Mouse (Mus musculus) lung, postnatal 0 days (tissue): ENCODE measurements around the gene Nhs. TPM values are rescaled to one million over a fixed set of nuclear protein-coding genes. Genes with fewer than 3 reads are reported as not detected.

Experiments used
- ATAC-seq: fragments of 200-750 bp; cut with Nextera tagmentation; 2 replicates; pipeline ENCODE4 v1.8.0; 2017; ENCODE audit warnings: moderate library complexity
- DNase-seq: peaks from one replicate; pipeline ENCODE4 v3.0.0-alpha.2; 2016; ENCODE audit warnings: low spot score
- H3K27ac ChIP-seq: fragments of 300-500 bp; sonication (generic); 2 replicates; pipeline ENCODE4 v1.5.1; 2014; ENCODE audit warnings: antibody characterized with exemption, mild to moderate bottlenecking, low read length, mixed read lengths
- H3K27me3 ChIP-seq: fragments of 300-500 bp; sonication (generic); replicated peaks from 2 replicates; pipeline ENCODE4 v1.6.1; 2014; ENCODE audit warnings: low read length, mixed read lengths; ENCODE audit not compliant: insufficient read depth
- H3K36me3 ChIP-seq: fragments of 300-500 bp; sonication (generic); 2 replicates; pipeline ENCODE4 v1.6.1; 2014; ENCODE audit warnings: low read length, mixed read lengths; ENCODE audit not compliant: insufficient read depth
- H3K4me1 ChIP-seq: fragments of 300-500 bp; sonication (generic); 2 replicates; pipeline ENCODE4 v1.6.1; 2014; ENCODE audit warnings: antibody characterized with exemption, low read depth, low read length, mixed read lengths; ENCODE audit not compliant: insufficient read depth
- H3K4me2 ChIP-seq: fragments of 300-500 bp; sonication (generic); replicated peaks from 2 replicates; pipeline ENCODE4 v1.6.1; 2014; ENCODE audit warnings: low read depth, mild to moderate bottlenecking, low read length, moderate library complexity, mixed read lengths
- H3K4me3 ChIP-seq: fragments of 300-500 bp; sonication (generic); 2 replicates; pipeline ENCODE4 v1.5.1; 2014; ENCODE audit warnings: low read depth, low read length
- H3K9ac ChIP-seq: fragments of 300-500 bp; sonication (generic); replicated peaks from 2 replicates; pipeline ENCODE4 v1.6.1; 2014; ENCODE audit warnings: low read depth, mild to moderate bottlenecking
- H3K9me3 ChIP-seq: fragments of 300-500 bp; sonication (generic); 2 replicates; pipeline ENCODE4 v1.6.1; 2016; ENCODE audit warnings: low read length, mixed read lengths
- CTCF ChIP-seq: IDR thresholded peaks from 2 replicates; pipeline ENCODE4 v1.5.1; 2016; ENCODE audit warnings: antibody characterized with exemption, mild to moderate bottlenecking
- EP300 ChIP-seq: IDR thresholded peaks from 2 replicates; pipeline ENCODE4 v1.6.1; 2016; ENCODE audit warnings: antibody characterized with exemption, mild to moderate bottlenecking, control low read depth
- WGBS: fragments of 180-500 bp; shearing (Covaris S2); extraction: QIAGEN DNeasy Blood & Tissue Kit; methylation state at CpG from one replicate; pipeline ENCODE4 v1.1.7; 2014; 5-methylcytosine and 5-hydroxymethylcytosine counted together
- polyA plus RNA-seq: library from polyadenylated mRNA; unstranded; fragments of >200 nt; fragmentation: Nextera tagmentation; extraction: Ambion mirVana; gene quantifications from 2 replicates; pipeline ENCODE4 v1.2.1, GENCODE M21; 2015

The Nhs gene
- polyA plus RNA-seq, 1 experiment from 2014 or later, result 0.49 TPM

DNA sequence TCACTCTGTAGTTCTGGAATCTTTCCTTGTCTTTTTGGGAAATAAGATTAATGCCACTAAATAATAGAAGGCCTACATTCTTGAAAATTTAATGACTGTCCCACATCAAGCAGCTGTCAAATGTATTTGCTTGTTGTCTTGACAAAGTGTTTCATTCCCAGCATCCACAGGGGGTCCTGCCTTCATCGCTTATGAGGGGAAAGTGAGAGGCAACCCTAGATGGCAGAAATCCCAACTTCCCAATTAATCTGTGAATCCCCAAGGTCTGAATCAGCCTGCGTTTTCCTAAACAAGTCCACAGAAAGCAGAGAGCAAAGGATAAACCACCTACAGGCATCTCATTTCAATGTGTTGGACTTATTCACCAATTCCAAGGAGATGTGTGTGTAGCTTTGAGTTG lies 183.2 kb downstream of the Nhs start:
- TF ChIP-seq CTCF, result no peak
- no peaks in the 10 kb centered on the region for H3K36me3 ChIP-seq
- DNase-seq (no peak), ATAC-seq (no peak)
- H3K9me3 ChIP-seq, result no peaks in the 10 kb centered on the region
- no peak overlapping the region for H3K27ac ChIP-seq
- no peak overlapping the region for H3K4me2 ChIP-seq
- 76% methylated on average over 2 of the region's 2 CpGs for WGBS
- H3K4me3 ChIP-seq, result no peak overlapping the region
- H3K9ac ChIP-seq, result no peak overlapping the region
- H3K4me1 ChIP-seq, result no peaks in the 10 kb centered on the region
- no peaks in the 10 kb centered on the region for H3K27me3 ChIP-seq

DNA sequence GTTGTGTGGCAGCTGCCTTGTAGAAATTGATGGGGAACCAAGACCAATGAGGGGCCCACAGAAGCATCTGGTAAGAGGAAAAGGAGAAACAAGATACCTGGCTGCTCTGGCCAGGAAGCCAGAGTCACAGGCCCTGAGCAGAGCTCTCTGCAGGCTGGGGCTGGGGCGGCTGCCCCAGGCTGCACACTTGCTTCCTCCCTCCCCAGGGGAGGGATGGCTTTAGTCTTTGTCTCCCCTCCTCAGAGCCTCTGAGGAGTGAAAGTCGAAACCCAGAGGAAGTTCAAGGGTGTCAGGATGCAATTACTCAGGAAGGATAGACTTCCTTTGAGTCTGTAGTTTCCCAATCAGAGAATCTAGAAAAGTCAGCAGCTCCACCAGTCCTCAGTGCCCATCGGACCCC lies 186.0 kb downstream of the Nhs start:
- Histone ChIP-seq H3K9me3 (no peaks in the 10 kb centered on the region), H3K27ac (no peak overlapping the region), H3K4me1 (no peaks in the 10 kb centered on the region), H3K27me3 (no peaks in the 10 kb centered on the region), H3K36me3 (no peaks in the 10 kb centered on the region), H3K4me2 (no peak overlapping the region), H3K9ac (no peak overlapping the region), H3K4me3 (no peak overlapping the region)
- 47% methylated on average over 3 of the region's 3 CpGs for WGBS
- TF ChIP-seq CTCF, result no peak
- no peak for TF ChIP-seq EP300
- no peak for DNase-seq
- no peak for ATAC-seq

DNA sequence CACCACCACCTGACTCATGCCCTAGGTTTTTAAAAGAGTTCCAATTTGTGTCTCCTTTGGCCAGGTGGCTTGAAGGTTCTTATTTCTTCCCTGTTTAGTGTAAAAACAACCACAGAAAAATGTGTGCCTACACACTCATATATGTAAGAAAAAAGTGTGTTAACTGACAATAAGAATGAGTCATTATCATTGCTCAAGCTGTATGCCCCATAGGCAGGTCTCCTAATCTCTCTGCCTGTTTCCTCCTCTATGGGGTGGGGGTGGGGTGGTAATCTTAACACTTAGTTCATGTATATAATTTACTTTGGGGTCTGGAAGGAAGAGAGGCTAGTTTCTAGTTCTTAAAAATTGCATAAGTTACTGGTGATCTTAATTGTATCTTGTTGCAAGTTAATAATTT lies 186.8 kb downstream of the Nhs start:
- H3K4me2 ChIP-seq, result no peak overlapping the region
- no peak for DNase-seq
- H3K27ac ChIP-seq, result no peak overlapping the region
- no peaks in the 10 kb centered on the region for H3K27me3 ChIP-seq
- ATAC-seq, result no peak
- H3K9ac ChIP-seq, result no peak overlapping the region
- H3K4me3 ChIP-seq, result no peak overlapping the region
- no peaks in the 10 kb centered on the region for H3K36me3 ChIP-seq
- H3K4me1 ChIP-seq, result no peaks in the 10 kb centered on the region
- TF ChIP-seq CTCF, result no peak
- no peak for TF ChIP-seq EP300
- H3K9me3 ChIP-seq, result no peaks in the 10 kb centered on the region

DNA sequence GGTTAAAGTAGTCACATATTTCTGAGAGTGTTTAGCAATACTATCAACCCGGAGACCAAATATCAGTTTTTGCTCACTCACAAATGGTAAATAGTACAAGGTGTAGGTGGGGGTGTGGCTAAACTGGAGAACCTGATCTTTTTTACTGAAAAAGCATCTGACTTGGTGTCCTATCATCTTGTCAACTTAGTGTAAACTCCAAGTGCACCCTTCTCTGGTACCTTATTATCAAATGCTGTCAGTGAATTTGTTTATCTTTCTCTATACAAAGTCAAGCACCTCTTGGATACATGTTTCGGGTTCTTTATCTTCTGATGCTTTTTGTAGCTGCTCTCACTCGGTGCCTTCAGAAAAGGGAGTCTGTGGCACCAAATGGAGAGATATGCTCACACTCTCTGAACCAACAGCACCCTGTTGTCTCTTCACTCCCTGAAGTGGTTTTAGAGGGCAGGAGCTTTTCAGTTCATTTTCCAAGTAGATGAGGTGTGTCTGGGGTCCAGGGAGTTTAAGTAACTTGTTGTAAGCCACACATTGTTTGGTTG lies 187.5 kb downstream of the Nhs start:
- Histone ChIP-seq H3K27me3 (no peaks in the 10 kb centered on the region), H3K4me2 (no peak overlapping the region), H3K9me3 (no peaks in the 10 kb centered on the region), H3K27ac (no peak overlapping the region), H3K4me3 (no peak overlapping the region), H3K9ac (no peak overlapping the region), H3K4me1 (no peaks in the 10 kb centered on the region), H3K36me3 (no peaks in the 10 kb centered on the region)
- no peak for DNase-seq
- TF ChIP-seq EP300 (no peak), CTCF (no peak)
- WGBS, result 64% methylated on average over 3 of the region's 3 CpGs
- no peak for ATAC-seq

DNA sequence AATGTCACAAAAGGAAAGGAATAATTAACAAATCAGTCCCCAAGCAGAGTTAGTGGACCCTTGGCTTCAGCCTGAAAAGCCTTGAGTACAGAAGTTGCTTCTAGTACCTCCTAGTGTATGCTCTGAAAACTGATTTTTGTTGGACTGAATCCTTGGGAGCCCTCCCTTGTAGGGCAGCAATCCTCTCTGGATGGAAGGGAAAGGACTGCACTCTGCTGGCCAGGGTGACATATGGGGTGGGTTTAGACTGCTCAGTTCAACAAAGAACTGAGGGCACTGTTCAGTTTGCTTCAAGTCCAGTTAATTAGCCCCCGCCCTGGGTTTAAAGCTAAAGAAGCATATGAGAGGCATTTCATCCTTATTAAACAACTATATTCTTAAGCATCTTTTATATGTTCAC lies 188.4 kb downstream of the Nhs start:
- TF ChIP-seq CTCF (no peak), EP300 (no peak)
- Histone ChIP-seq H3K9ac (no peak overlapping the region), H3K9me3 (no peaks in the 10 kb centered on the region), H3K27me3 (no peaks in the 10 kb centered on the region), H3K4me1 (no peaks in the 10 kb centered on the region), H3K27ac (no peak overlapping the region), H3K36me3 (no peaks in the 10 kb centered on the region), H3K4me2 (no peak overlapping the region), H3K4me3 (no peak overlapping the region)
- 100% methylated on average over 1 of the region's 1 CpGs for WGBS
- DNase-seq (no peak), ATAC-seq (no peak)

DNA sequence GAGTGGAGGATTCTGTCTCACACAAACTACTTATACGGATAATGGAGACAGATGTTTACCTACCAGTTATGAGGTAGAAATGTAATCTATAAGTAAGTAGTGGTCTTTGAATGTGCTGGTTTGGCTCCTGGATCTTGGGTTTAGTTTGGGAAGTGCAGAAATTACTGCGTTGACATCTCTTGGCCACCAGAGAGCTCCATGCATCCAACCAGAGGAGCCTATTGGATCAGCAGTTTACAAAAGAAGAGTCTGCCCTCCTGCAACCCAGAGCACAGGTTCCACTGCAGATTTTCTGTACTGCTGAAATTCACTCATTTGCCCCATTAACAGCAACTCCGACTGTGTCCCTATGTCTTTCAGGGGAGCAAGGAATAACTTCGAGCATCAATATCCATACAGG lies 191.8 kb downstream of the Nhs start:
- no peak for ATAC-seq
- peak; percentile 44 for DNase-seq
- Histone ChIP-seq H3K9ac (no peak overlapping the region), H3K4me2 (no peak overlapping the region), H3K4me1 (no peaks in the 10 kb centered on the region), H3K4me3 (no peak overlapping the region), H3K9me3 (no peaks in the 10 kb centered on the region), H3K27me3 (no peaks in the 10 kb centered on the region), H3K36me3 (no peaks in the 10 kb centered on the region), H3K27ac (no peak overlapping the region)
- WGBS, result 25% methylated on average over 4 of the region's 4 CpGs
- TF ChIP-seq EP300 (no peak), CTCF (peak; percentile 65)

DNA sequence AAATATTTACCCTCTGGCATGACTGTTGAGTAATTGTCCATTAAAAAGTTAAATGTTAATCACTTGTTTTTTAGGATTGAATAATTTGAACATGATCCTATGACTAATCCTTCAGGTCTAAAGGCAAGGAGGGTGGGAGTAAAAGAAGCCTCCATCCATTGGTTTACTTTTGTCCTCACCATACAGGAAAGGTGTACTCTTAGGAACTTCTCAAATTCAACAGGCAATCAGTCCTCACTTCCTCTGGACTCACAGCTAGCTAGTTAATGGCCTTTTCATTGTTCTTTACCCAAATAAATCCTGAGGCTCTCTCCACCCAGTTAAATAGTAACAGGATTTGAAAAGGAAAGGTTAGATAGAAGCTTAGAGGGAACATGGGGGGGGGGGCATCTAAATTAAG lies 196.2 kb downstream of the Nhs start:
- ATAC-seq, result no peak
- H3K4me2 ChIP-seq, result no peak overlapping the region

More for the DNA sequence above, 196.2 kb downstream of the Nhs start:
- H3K27me3 ChIP-seq, result no peaks in the 10 kb centered on the region
- TF ChIP-seq EP300, result no peak
- TF ChIP-seq CTCF, result no peak
- H3K4me3 ChIP-seq, result no peak overlapping the region
- no peaks in the 10 kb centered on the region for H3K9me3 ChIP-seq
- DNase-seq, result no peak
- no peak overlapping the region for H3K27ac ChIP-seq
- no peak overlapping the region for H3K9ac ChIP-seq
- H3K36me3 ChIP-seq, result no peaks in the 10 kb centered on the region
- no peaks in the 10 kb centered on the region for H3K4me1 ChIP-seq
